In the genomic region with DNA sequence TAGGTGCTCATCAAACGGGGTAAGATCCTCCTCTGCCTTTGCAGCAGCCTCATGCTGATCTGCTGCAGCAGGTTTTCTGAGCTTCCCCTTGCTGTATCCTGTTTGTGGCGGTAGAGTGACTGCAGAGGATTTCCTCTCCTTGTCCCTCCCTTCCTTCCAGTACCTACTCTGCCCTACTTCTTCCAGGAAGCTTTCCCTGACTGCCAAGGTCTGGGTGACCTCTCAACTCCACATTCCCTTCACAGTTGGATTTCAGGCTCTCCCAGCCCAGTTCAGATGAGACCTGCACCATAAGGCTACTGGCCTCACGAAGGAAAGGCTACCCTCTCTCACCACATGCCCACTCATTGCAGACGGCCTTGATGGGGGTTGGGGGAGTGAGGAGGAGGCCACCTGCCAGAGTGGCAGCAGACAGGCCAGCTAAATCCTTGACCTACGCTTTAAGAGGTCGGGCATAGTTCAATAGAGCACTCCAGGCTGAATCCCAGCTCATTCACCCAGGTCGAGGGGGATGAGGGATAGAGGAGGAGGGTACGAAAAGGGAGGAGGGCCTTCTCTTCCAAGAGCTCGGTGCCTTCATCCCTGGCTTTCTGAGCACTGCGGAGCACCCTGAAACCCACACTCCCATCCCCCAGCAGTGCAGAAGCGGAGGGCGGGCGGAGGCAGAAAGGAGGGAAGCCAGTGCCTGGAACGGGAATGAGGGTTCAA, we compare ENCODE assay signal across 11 mouse cellular contexts. TPM values are rescaled to one million over a fixed set of nuclear protein-coding genes. Genes with fewer than 3 reads are reported as not detected.
DNase-seq lines count a peak whose midpoint lies in the region; ATAC-seq and TF ChIP-seq lines count a peak whose summit lies in the region.
"Had no signal": no experiment of that assay in that cellular context is flagged by ENCODE, and none has a peak within 500 bp of the region (broad histone marks: within the 10 kb centered on the region; RNA-seq: fewer than 3 reads in every experiment).

No protein-coding gene starts in this region.

- intact Hi-C loops in gastrocnemius, adult 2 months (cut with DNase I): no loop called here

- WGBS in embryonic facial prominence, embryonic 11.5 days: 22% methylated on average over 14 of the region's 14 CpGs
- WGBS in midbrain, embryonic 16.5 days: 18% methylated on average over 14 of the region's 14 CpGs

- H3K27me3 ChIP-seq in embryonic facial prominence, embryonic 11.5 days (ENCODE audit: control insufficient read depth, insufficient read depth, low read length): no peaks in the 10 kb centered on the region
- no peaks in the 10 kb centered on the region for H3K27me3 ChIP-seq in midbrain, embryonic 16.5 days (ENCODE audit: control insufficient read depth, insufficient read depth, low read depth, low read length)

- no peak for DNase-seq in gastrocnemius, adult 2 months
- DNase-seq in gastrocnemius, postnatal 10 days: no peak
- no peak for DNase-seq in embryonic facial prominence, embryonic 11.5 days (ENCODE audit: low spot score)
- peak; percentile 55 for DNase-seq in kidney, adult 9 months
- no peak for DNase-seq in layer of hippocampus, adult 9-10 months (ENCODE audit: low spot score)
- no peak for DNase-seq in cerebellum, adult 11-12 months
- DNase-seq in thymus, postnatal 0 days (ENCODE audit: low spot score): no peak
- DNase-seq: lung, postnatal 14 days; spleen, adult 18-20 months had no signal

- peak overlapping the region; percentile 40 for H3K4me3 ChIP-seq in gastrocnemius, adult 2 months
- H3K4me3 ChIP-seq in embryonic facial prominence, embryonic 11.5 days (ENCODE audit: low read depth, low read length): no peak overlapping the region
- no peak overlapping the region for H3K4me3 ChIP-seq in midbrain, embryonic 16.5 days (ENCODE audit: low read depth, low read length)

- no peak for TF ChIP-seq CTCF in gastrocnemius, adult 2 months (IDR thresholded peaks at IDR 0.05)

- no peak overlapping the region for H3K4me2 ChIP-seq in embryonic facial prominence, embryonic 11.5 days (ENCODE audit: low read depth, low read length)
- no peak overlapping the region; the same call in 1 of the 2 replicates for H3K4me2 ChIP-seq in midbrain, embryonic 16.5 days (ENCODE audit: low read length)

- H3K4me1 ChIP-seq in embryonic facial prominence, embryonic 11.5 days (ENCODE audit: control insufficient read depth, insufficient read depth, low read length): peaks cover 10% of the 10 kb centered on the region
- peaks cover 18% of the 10 kb centered on the region for H3K4me1 ChIP-seq in midbrain, embryonic 16.5 days (ENCODE audit: control insufficient read depth, insufficient read depth, low read length)

- peak overlapping the region; percentile 23; the same call in 1 of the 2 replicates for H3K9ac ChIP-seq in embryonic facial prominence, embryonic 11.5 days (replicated peaks; ENCODE audit: low read length)
- no peak overlapping the region for H3K9ac ChIP-seq in midbrain, embryonic 16.5 days (ENCODE audit: low read depth, low read length)

- H3K9me3 ChIP-seq in embryonic facial prominence, embryonic 11.5 days (replicated peaks; ENCODE audit: control insufficient read depth, low read length): no peaks in the 10 kb centered on the region
- no peaks in the 10 kb centered on the region for H3K9me3 ChIP-seq in midbrain, embryonic 16.5 days (replicated peaks; ENCODE audit: control insufficient read depth, low read length, poor library complexity, severe bottlenecking)

- H3K27ac ChIP-seq in gastrocnemius, adult 2 months: peak overlapping the region; percentile 73
- peak overlapping the region; percentile 48 for H3K27ac ChIP-seq in embryonic facial prominence, embryonic 11.5 days (replicated peaks; ENCODE audit: low read depth, low read length)
- H3K27ac ChIP-seq in midbrain, embryonic 16.5 days (ENCODE audit: low read length): peak overlapping the region; percentile 6; the same call in 1 of the 2 replicates

- ATAC-seq in embryonic facial prominence, embryonic 11.5 days (replicated peaks; ENCODE audit: insufficient number of reproducible peaks, low FRiP score, low TSS enrichment, low read depth): no peak
- peak; percentile 43; the same call in 1 of the 2 replicates for ATAC-seq in midbrain, embryonic 16.5 days

- no peaks in the 10 kb centered on the region for H3K36me3 ChIP-seq in embryonic facial prominence, embryonic 11.5 days (replicated peaks; ENCODE audit: control insufficient read depth, insufficient read depth, low read depth, low read length)
- no peaks in the 10 kb centered on the region for H3K36me3 ChIP-seq in midbrain, embryonic 16.5 days (ENCODE audit: control insufficient read depth, insufficient read depth, low read length)

RNA-seq across cellular contexts. Expression of a gene that starts 13.9 kb away (rescaled TPM):
- under 1 TPM; 0.67 to 0.77 TPM for total RNA-seq in gastrocnemius, adult 2 months (2021)
- total RNA-seq in gastrocnemius, postnatal 10 days (2021): 1 to 10 TPM; 1.9 to 3.4 TPM
- polyA plus RNA-seq in embryonic facial prominence, embryonic 11.5 days (2014; fragmentation: Nextera tagmentation; extraction: Ambion mirVana): 0.72 and 0.81 TPM in 2 replicates
- 0.04 TPM in 1 of 2 replicates, not detected in the other for polyA plus RNA-seq in midbrain, embryonic 16.5 days (2015; fragmentation: Nextera tagmentation; extraction: Ambion mirVana)
- 0.04 TPM in 2 replicates for polyA plus RNA-seq in thymus, postnatal 0 days (2015; fragmentation: Nextera tagmentation; extraction: Ambion mirVana)

RNA-seq across cellular contexts. Expression of a gene that starts 23.3 kb away (rescaled TPM):
- not detected for total RNA-seq in gastrocnemius, adult 2 months (2021)
- total RNA-seq in gastrocnemius, postnatal 10 days (2021): not detected
- not detected in 2 replicates for polyA plus RNA-seq in embryonic facial prominence, embryonic 11.5 days (2014; fragmentation: Nextera tagmentation; extraction: Ambion mirVana)
- not detected in 2 replicates for polyA plus RNA-seq in midbrain, embryonic 16.5 days (2015; fragmentation: Nextera tagmentation; extraction: Ambion mirVana)
- polyA plus RNA-seq in thymus, postnatal 0 days (2015; fragmentation: Nextera tagmentation; extraction: Ambion mirVana): not detected in 2 replicates

RNA-seq across cellular contexts. Expression of a gene that starts 36.0 kb away (rescaled TPM):
- 10 to 100 TPM; 10.2 to 14.5 TPM for total RNA-seq in gastrocnemius, adult 2 months (2021)
- total RNA-seq in gastrocnemius, postnatal 10 days (2021): 10 to 100 TPM; 15.1 to 18.2 TPM
- polyA plus RNA-seq in embryonic facial prominence, embryonic 11.5 days (2014; fragmentation: Nextera tagmentation; extraction: Ambion mirVana): 3.8 and 4.6 TPM in 2 replicates
- 8.0 and 10.6 TPM in 2 replicates for polyA plus RNA-seq in midbrain, embryonic 16.5 days (2015; fragmentation: Nextera tagmentation; extraction: Ambion mirVana)
- 5.8 and 6.5 TPM in 2 replicates for polyA plus RNA-seq in thymus, postnatal 0 days (2015; fragmentation: Nextera tagmentation; extraction: Ambion mirVana)

RNA-seq across cellular contexts. Expression of a gene that starts 45.1 kb away (rescaled TPM):
- not detected for total RNA-seq in gastrocnemius, adult 2 months (2021)
- total RNA-seq in gastrocnemius, postnatal 10 days (2021): not detected
- not detected in 2 replicates for polyA plus RNA-seq in embryonic facial prominence, embryonic 11.5 days (2014; fragmentation: Nextera tagmentation; extraction: Ambion mirVana)
- polyA plus RNA-seq in midbrain, embryonic 16.5 days (2015; fragmentation: Nextera tagmentation; extraction: Ambion mirVana): not detected in 2 replicates
- polyA plus RNA-seq in thymus, postnatal 0 days (2015; fragmentation: Nextera tagmentation; extraction: Ambion mirVana): not detected in 2 replicates
- total RNA-seq: adrenal gland, adult 18-20 months had no signal

Comparison
In these comparisons a context has a peak if more than half of its experiments do, and no peak if none do; other contexts are left out.
1. H3K27ac ChIP-seq: peak in every context shown above with its lines; median percentile 73 in gastrocnemius, adult 2 months; 48 in embryonic facial prominence, embryonic 11.5 days; 6 in midbrain, embryonic 16.5 days.